Mouse (Mus musculus): ENCODE measurements around the gene Trappc6b.

DNA sequence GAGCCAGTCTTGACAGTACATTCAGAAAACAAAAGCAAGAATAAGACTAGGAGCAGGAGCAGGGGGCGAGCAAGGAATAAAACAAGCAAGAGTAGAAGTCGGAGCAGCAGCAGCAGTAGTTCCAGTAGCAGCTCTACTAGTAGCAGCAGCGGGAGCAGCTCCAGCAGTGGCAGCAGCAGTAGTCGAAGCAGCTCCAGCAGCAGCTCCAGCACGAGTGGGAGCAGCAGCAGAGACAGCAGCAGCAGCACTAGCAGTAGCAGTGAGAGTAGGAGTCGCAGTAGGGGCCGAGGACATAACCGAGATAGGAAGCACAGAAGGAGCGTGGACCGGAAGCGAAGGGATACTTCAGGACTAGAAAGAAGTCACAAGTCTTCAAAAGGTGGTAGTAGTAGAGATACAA lies 11.0 kb upstream of the Trappc6b start:
- TF ChIP-seq CTCF (IDR thresholded peaks at IDR 0.05; ENCODE audit: control insufficient read depth, insufficient read depth, low read length) (no peak), POLR2A (IDR thresholded peaks at IDR 0.05; ENCODE audit: borderline replicate concordance, control insufficient read depth, low read depth, low read length) (no peak)

All from bone marrow, adult 2 months (tissue).